Mouse (Mus musculus) G1E (cell line): Measurements from ENCODE around the gene Spib.

Experiments used
- CTCF ChIP-seq: IDR thresholded peaks from 2 replicates; pipeline ENCODE4 v1.5.1; 2012; ENCODE audit warnings: low read depth, low read length, inconsistent platforms, mixed read lengths
- GATA1 ChIP-seq: IDR thresholded peaks from 2 replicates; pipeline ENCODE4 v1.6.1; 2012; ENCODE audit warnings: borderline replicate concordance, low read length, inconsistent platforms, mixed read lengths
- GATA2 ChIP-seq: IDR thresholded peaks from 2 replicates; pipeline ENCODE4 v1.6.1; 2012; ENCODE audit warnings: low read depth, low read length, inconsistent platforms, borderline replicate concordance
- POLR2AphosphoS5 ChIP-seq: IDR thresholded peaks from 2 replicates; pipeline ENCODE4 v1.6.1; 2012; ENCODE audit warnings: low read depth, low read length, inconsistent platforms; ENCODE audit not compliant: insufficient replicate concordance
- TAL1 ChIP-seq: conservative IDR thresholded peaks from 2 replicates; pipeline ENCODE4 v1.6.1; 2012; ENCODE audit warnings: low read depth, low read length, inconsistent platforms, mixed read lengths

DNA sequence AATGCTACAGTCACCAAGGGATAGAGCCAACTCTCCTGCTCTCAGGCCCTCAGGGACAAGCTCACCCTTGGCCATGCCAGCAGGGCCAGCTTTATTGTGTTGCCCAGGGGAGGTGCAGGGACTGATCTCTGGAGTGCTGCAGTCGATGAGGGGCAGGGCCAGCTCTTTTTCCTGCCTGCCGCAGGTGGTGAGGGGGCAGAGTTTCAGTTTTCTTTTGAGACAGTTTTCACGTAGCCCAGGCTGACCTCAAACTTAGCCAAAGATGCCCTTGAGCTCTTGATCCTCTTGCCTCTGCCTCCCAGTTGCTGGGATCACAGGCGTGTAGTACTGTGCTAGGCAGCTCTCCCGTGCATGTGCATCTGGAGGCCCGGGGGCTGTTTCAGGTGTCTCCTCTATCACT is 39.1 kb upstream of the Spib start:
- TF ChIP-seq GATA1, result no peak
- TF ChIP-seq CTCF, result no peak
- TF ChIP-seq TAL1, result no peak
- no peak for TF ChIP-seq POLR2AphosphoS5
- no peak for TF ChIP-seq GATA2
